Mouse (Mus musculus) left cerebral cortex, postnatal 25 days (tissue): ENCODE results near the gene Igf2r. TPM values are rescaled to one million over a fixed set of nuclear protein-coding genes. Genes with fewer than 3 reads are reported as not detected.
A peak's percentile ranks its signal among the peaks of the same experiment; 100 is the strongest.
"Not testable (repeated sequence)": the region's sequence is repeated elsewhere in the genome, so short reads cannot be mapped to it uniquely, and the experiment has no call there.

ENCODE experiments used
- DNase-seq, 2 experiments: peaks; one replicate each; pipeline ENCODE4 v3.0.0; 2022; ENCODE audit warnings: low spot score in 2 of 2, mixed read lengths in 1 of 2
- intact Hi-C: fragments of 180-260 bp; cut with DNase I; formaldehyde crosslinking; loops from one replicate; pipeline ENCODE4 v1.15.1; 2025
- total RNA-seq, 2 experiments: library from RNA; stranded (reverse); gene quantifications; 2 replicates each; pipeline ENCODE4 v1.2.3; 2021

The Igf2r gene
- total RNA-seq, 2 experiments from 2014 or later = 28.5 to 29.2 TPM

DNA sequence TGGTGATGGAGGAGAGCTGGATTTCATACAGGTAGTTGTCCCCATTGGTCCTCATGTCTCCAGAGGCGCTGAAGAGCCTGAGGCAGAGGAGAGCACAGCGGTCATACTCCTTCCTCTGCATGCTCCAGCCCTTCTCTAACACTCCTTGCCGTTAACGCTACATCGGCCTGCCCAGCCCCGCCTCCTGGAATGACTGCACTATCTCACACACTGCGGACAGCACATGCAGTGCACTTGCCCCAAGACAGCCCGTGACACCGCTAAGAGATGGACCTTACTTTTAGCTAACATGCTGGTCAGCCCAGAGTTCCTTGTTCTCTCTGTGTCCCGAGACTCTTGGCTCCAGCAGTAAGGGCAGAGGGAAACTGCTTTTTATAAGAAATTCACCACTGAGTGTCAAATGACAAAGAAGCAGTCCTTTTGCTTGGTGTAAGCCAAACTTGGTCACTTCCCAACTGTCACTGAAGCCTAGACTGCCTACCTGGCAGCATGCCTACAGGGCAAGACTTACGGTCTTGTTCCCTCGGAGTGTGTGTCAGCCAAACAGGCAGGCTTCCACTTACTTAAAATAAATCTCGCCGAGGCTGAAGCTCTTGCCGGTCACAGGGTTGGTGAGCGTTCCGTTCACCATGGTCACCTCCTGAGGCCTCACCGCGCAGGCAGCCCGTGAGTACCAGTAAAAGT is 80.9 kb downstream of the Igf2r start:
- DNase-seq = peak in 1 of 2 experiments; percentile 28

DNA sequence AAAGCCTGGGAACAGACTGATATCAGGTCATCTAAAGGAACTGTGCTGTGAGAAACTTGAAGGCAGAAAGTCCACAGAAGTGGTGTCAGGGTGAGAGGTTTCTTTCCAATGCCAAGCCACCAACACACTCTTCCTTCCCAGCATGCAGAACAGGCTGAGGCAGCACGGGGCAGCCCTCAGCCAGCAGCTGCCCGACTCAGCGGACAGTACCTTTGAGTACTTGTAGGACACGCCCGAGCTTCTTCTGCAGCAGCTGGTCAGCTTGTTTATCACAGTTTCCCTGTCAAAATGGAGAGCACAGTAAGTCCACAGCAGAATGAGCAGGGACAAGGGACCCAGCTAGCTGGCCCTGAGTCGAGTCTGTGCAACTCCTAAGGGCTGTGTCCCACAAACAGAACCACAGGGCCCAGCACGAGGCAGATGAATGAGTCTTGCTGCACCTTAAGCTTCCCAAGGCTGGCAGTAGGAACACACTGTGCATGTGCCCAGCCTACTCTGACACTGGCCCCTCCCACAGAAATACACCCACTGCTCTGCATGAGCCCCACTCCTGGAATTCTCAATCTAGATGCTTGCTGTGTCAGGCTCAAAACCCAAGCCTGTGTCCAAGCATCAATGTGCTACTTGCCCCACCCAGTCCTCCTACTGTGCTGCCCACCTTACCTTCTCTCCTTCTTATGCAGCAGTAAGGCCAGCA is 84.4 kb downstream of the Igf2r start:
- intact Hi-C loops = no loop called here
- DNase-seq = peak in 1 of 2 experiments; percentile 24

More for the DNA sequence above, 80.9 kb downstream of the Igf2r start:
- intact Hi-C loops = no loop called here

DNA sequence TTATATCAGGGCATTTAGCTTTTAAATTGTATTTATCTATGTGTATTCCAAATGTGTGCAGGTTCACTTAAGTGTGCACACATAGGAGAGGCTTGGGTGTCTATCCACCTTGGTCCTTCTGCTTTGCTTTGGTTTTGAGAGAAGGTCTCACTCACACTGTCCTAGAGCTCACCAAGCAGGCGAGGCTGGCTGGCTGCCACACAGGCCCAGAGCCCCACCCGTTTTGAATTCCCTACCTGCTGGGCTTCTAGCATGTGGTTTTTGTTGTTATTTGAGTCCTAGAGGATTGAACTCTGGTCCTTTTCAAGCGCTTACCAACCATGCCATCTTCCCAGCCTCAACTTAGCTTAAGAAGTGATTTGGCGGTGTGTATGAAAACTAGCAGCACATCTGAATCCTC is 85.1 kb downstream of the Igf2r start:
- intact Hi-C loops = no loop called here
- no peak for DNase-seq

DNA sequence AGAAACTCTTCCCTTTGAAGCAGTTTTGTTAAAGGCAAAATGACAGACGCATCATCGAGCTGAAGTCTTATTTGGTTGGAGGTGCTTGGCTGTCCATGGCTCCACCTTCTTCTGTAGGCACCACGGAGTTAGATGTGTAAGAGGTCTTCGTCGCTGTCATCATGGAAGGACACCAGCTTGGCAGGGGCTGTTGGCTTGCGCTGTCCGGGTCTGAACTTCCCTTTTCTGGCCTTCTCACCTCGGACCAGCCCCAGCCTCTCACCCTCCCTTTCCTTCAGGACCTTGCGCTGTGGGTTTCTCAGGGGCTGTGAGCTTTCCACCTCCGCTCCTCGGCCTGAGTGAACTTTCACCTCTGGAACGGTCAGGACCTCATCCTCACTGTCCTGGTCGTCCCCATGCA is 85.9 kb downstream of the Igf2r start:
- DNase-seq = no peak
- intact Hi-C loops = no loop called here

DNA sequence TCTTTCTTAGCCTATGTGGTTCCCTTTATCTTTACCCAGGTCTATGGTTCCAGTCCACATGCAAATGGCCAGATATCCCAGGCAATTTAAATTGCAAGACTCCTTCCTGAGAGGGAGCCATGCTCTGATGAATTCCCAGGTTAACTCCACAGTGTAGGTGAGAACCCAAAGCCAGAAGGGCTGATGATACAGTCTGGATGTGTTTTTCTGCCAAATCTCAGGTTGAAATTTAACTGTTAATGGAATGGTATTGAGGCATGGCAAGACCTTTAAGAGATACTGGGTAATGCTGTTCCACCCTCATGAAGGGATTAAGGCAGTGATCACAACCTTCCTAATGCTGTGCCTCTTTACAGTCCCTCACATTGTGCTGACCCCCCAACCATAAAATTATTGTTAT is 91.2 kb downstream of the Igf2r start:
- DNase-seq = no peak
- intact Hi-C loops = no loop called here

DNA sequence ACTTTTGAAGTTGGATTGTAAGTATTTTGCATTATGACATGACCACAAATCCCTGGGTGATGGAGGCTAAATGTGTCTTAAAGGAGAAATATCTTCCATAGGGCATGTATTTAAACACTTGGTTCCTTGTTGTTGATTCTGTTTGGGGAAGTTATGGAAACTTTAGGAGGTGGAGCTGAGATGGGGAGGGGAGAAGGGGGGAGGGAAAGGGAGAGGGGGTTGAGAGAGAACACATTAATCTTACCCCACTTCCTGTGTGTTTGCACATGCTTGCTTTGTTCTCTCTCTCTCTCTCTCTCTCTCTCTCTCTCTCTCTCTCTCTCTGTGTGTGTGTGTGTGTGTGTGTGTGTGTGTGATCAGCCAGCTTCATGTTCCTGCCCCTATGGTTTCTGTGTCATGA is 92.3 kb downstream of the Igf2r start:
- DNase-seq = no peak
- intact Hi-C loops = no loop called here

DNA sequence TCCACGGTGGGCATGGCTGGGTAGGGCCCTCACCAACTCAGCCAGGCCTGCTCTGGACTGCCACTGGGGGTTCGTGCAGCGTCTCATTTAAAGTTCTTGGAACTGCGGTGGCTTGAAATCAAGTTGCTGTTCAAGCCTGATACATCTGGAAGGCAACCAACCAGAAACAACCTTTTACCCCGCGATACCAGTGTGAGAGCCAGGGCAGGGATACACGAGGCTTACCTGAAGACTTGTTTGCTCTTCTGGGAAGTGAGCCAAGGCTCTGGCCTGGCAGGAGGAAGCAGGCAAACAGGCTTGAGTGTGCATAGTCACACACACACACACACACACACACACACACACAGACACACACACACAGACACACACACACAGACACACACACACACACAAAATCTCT is 93.8 kb downstream of the Igf2r start, which contains the start of gene Slc22a1:
Gene Slc22a1, minus strand, starts transcription at position 184 of the 400 bp plus-strand sequence.
- no peak for DNase-seq
- intact Hi-C loops = no loop called here

DNA sequence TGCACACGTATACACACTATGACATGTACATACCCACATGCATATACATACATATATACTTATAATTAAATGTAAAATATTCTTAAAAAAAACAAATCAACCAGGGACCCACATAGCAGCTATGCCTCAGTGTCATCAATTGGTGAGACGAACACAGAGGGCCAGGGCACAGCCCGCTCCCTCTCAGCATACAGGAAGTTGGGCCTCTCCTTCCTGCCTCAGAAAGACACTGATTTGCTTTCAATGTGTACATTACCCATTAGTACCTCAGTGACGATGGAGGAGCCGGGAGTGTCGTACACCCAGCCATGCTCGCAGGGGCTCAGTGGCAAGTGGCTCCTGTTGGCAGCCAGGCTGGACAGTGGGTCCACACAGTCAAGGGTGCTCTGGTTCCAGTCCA is 94.5 kb downstream of the Igf2r start:
- intact Hi-C loops, DNase-seq: not testable (repeated sequence)

DNA sequence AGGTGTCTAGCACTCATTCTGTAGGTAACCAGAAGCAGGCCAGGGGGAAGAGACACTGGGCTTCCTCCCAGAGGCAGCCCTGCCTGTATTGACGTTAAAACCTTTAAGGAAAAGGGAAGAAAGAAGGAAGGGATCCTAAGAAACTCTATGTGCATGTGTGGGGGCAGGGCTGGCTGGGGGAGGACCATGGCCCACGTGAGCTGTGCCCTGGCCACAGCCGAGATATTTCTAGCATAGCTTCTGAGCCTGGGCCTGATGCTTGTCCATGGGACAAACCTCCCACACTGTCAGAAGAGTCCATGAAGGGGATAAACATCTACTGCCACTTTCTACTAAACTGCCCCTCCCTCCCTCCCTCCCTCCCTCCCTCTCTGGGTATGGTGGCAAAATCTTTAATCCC is 95.6 kb downstream of the Igf2r start:
- no peak for DNase-seq
- intact Hi-C loops = no loop called here

DNA sequence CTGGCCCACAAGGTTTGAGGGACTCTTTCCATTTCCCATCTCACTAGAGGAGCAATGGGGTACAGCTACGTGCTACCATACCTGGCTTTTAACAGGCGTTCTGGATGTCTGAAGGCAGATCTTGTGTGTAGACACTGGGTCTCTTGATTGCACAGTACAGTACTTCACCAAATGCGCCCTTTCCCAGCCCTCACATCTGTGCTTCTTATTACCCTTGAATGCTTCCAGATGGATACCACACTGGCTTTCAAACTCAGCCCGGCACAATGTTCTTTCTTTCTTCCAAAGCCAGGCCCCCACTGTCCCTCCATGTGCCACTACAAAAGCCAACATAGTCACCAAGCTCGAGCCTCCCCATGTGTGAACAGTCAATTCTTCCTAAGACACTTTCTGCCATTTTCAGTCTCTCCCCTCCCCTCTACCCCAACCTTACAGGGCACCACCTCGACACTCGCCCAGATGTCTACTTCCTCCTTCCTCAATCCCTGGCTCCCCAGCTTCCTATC is 97.1 kb downstream of the Igf2r start:
- intact Hi-C loops = no loop called here
- DNase-seq = no peak

DNA sequence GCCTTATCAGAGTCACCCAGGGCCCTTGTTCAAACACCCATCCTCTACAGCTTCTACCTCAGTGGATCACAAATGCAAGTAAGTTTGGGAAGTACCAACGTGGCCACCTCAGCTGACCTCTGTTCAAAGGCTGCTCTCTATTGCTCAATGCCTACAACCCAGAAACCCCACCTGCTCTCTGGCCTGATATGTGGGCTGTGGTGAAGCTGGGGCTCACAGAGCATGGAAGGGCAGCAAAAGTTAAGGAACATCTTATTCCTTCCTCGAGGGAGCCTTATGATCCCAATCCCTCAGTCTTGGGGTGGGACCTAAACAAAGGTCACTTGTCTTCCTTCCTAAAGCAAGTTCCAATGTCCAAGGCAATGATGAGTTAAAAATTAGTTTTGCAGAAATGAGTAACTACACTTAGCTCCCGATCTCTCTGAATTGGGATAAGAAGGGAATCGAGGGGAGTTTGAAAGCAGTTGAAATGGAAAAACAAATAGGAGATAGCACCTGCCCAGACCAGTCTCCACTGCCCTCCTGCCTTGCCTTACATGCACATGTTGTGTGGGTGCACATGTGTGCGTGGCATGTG is 98.3 kb downstream of the Igf2r start:
- intact Hi-C loops = no loop called here
- no peak for DNase-seq

DNA sequence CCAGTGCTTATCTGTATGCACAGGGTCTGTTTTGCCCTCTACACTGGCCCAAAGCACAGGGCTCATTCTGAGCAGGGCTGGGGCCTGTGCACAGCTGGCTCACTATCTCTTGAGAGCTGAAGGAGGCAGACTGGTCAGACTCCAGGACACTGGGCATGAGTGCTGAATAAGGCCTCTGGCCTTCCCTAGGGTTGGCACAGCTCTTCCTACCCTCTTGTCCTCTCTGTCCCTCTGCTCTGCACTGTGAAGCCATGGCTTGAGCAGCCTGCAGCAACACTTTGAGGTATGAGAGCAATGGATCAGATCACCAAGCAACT is 100.1 kb downstream of the Igf2r start:
- intact Hi-C loops = no loop called here

DNA sequence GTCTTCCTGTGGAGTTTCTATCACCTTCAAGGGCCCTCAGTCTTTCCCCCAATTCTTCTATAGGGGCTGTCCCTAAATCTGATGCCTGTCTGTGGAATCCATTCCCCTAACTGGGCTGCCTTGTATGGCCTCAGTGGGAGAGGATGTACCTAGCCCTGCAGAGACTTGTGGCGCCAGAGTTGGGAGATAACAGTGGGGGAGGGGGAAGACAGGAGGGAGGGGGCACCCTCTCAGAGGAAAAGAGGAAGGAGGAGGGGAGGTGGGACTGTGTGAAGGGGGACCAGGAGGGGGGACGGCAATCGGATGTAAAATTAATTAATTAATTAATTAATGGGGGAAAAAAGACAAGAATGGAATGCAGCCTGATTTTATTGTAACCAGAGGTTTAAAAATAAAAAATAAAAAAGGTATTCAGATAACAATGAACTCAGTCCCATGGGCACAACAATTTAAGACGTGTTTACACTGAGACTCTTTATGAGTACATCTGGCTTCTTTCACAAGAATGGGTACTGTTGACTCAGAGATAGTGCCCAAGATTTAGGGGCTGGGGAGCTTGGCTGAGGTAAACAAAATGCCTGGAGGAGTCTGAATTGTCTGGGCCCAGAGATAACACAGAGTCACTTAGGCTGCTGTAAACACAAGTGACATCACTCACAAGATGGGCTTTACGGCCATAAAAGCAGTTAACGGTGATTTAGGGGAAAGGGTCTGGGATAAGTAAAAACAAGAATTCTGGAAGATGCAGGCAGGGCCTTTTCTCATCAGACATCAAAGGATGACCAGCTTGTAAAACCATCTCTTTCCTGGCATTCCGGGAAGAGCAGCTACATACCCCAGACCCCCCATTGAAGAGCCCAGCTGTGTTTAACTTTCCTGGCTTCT is 100.7 kb downstream of the Igf2r start:
- no peak for DNase-seq
- intact Hi-C loops = no loop called here

More for the DNA sequence above, 100.1 kb downstream of the Igf2r start:
- no peak for DNase-seq

DNA sequence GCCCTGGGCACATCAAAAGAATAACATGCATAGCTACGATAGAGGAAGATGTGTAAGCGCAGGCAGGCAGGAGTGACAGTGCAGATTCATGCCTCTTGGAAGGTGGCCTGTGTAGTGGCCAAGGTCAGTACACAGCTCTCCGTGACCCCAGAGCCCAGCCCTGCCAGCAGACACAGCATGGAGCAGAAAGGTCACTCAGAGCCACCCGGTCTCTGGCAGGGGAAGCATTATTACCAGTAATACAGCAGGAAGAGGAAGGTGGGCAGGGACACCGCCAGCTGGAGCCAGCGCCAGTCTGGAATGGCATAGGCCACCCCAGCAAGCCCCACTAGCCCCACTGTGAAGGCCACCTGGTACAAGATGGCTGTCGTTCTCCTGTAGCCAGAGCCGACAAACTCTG is 105.3 kb downstream of the Igf2r start:
- intact Hi-C loops = no loop called here
- DNase-seq = no peak

DNA sequence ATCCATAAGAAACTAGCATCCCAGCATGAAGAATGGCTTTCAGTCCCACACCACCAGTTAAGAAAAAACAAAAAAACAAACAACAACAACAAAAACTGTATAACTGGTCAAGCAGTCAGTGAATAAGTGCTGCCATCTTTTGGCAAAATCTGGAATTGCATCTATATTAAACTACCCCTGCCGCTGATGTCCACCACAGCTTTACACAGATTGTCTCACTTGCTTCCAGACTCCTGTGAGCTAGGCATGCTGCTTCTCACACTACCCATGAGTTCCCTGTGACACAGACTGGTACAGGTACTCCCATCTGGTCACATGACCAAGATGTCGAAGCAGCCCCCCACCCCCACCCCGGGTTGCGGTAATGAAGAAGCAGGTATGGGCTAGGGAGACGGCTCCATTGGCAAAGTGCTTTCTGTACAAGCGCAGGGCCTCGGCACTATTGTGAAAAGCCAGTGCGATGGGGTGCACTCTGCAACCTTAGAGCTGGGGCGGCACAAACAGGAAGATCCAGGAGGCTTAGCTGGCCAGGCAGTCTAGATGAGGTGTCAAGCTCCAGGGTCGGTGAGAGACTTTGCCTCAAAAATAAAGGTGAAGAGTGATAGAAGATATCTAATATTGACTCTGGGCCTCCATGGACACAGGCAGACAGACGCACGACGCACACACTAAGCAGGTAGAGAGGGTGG is 108.7 kb downstream of the Igf2r start:
- DNase-seq = peak; percentile 52 to 58
- intact Hi-C loops = loop anchor here (1.0 kb wide), 2 partner anchors 126 to 244 kb away; no protein-coding TSS in a partner anchor

DNA sequence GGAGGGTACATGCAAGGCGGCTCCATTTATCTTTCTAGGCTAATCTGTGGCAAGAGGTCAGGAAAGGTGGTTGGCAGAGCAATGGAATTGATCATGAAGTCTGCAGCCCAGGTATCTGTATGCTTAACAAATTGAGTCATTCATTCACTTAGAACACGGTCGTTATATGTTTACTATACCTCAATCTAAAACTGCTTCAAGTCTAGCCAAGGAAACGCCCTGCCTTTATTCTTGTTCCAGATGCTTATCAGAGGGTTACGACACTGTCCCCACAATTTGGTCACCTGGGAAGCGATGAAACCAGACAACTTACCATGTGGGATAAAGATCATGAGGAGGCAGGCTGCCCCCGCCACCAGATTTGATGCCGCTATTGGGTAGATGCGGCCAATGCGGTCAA is 110.2 kb downstream of the Igf2r start:
- intact Hi-C loops = no loop called here
- no peak for DNase-seq

DNA sequence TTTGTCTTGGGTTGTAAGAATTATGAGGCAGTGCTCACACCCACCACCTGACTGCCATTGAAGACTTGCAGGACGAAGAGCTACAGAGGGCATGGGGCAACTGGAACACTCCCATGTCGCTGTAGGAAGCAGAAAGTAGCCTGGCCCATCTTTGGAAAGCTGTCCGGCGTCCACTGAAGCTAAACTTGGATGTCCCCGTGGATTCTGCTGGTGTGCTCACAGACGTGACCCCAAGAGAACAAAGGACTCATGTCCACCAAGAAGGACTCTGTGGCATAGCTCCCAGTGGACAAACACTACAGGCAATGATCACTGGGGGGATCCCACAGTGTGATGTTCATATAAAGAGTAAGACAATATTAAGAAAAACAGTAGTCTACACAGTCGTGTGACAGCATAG is 110.7 kb downstream of the Igf2r start:
- intact Hi-C loops = no loop called here
- no peak for DNase-seq

DNA sequence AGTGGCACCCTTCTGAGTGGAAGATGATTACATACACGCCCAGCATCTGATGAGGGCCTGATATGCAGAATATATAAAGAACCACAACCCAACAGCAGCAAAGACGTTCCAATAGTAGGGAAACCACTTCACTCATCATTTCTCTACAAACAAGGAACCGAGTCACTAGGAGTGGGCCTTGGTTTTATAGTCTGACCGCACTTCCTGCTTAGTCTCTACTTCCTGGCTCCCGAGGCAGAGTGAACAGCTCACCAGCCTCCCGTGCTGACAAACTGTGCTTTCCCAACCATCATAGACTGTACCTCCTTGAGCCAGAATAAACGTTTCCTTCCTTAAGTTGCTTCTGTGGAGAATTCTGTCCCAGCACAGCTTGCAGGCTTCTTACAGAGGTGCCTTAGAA is 113.6 kb downstream of the Igf2r start:
- no peak for DNase-seq
- intact Hi-C loops = no loop called here

DNA sequence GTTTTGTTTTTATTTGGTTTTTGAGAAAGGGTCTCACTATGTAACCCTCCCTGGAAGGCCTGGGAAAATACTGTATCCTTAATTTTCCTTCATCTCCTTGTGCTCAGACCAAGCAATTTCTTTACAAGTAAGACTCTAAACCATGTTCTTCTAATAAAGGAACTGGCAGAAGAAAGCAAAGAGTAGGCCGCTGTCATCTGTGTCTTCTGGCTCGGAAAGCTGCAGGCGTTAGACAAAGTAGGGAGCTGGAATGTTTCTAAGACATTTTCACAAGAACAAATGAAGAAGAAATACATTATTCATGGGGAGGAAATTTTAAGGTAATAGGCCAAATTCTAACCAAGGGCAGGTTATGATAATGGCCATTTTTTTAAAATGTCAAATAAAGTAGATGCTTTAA is 115.4 kb downstream of the Igf2r start:
- DNase-seq = peak; percentile 27 to 86
- intact Hi-C loops = no loop called here
